Mouse (Mus musculus): ENCODE measurements around the gene Rgl2. TPM values are rescaled to one million over a fixed set of nuclear protein-coding genes. Genes with fewer than 3 reads are reported as not detected.

Gene Rgl2
- polyA plus RNA-seq, 1 experiment from 2014 or later = 43.1 TPM

DNA sequence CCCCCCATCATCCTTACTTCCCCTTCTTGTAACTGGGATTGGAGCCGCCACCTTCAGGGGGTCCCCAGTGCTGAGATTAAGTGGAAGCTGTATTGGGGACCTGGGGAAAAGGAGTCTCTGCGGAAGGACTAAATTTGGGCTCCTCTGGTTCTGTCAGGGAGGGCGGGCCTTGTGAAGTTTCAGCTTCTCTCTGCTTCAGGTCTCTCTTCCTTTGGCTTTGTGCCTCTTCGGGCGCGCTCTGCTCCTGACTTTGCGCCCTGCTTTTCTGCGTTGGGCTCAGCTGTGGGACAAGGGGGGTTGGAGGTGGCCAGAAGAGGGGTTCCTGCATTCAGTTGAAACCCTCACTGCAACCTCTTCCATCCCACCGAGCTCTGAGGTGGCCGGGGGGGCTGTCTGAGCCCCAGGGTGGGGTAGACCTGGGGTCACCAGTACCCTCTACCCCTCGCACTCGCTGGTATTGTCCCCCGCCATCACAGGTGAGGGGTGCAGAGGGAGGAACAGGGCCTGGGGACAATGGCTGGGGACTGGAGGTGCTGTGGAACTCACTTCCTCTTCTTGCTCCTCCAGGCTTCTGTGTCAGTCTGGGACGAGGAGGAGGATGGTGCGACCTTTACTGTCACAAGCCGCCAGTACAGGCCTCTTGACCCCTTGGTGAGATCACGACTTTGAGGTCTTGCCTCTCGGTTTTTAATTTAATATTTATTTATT, 2.0 kb downstream of the Rgl2 start:
- H3K9me3 ChIP-seq (replicated peaks) = no peaks in the 10 kb centered on the region
- peaks cover 41% of the 10 kb centered on the region for H3K4me1 ChIP-seq
- H3K27ac ChIP-seq (replicated peaks) = peak overlapping the region; percentile 93; the same call in 1 of the 2 replicates
- no peaks in the 10 kb centered on the region for H3K27me3 ChIP-seq (ENCODE audit: low read depth, poor library complexity, severe bottlenecking)
- peaks cover 51% of the 10 kb centered on the region for H3K36me3 ChIP-seq
- WGBS = 32% methylated on average over 18 of the region's 18 CpGs
- no peak for DNase-seq (ENCODE audit: low spot score)
- H3K4me3 ChIP-seq = peak overlapping the region; percentile 97

DNA sequence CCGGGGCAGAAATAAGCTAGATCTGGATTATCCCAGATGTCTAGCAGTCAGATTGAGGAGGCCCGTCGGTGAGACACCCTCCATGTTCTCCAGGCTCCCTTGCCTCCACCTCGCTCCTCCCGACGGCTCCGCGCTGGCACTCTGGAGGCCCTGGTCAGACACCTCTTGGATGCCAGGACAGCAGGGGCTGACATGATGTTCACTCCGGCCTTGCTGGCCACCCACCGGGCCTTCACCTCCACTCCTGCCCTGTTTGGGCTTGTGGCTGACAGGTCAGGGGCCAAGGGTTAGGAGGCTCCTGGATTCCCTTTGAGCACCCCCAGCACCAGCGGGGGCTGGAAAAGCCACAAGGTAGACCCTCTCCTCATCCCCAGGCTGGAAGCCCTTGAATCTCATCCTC, 2.6 kb downstream of the Rgl2 start:
- 89% methylated on average over 11 of the region's 11 CpGs for WGBS
- Histone ChIP-seq H3K4me3 (peak overlapping the region; percentile 16; the same call in 1 of the 2 replicates), H3K36me3 (peaks cover 53% of the 10 kb centered on the region), H3K27me3 (ENCODE audit: low read depth, poor library complexity, severe bottlenecking) (no peaks in the 10 kb centered on the region), H3K9me3 (replicated peaks) (no peaks in the 10 kb centered on the region), H3K4me1 (peaks cover 41% of the 10 kb centered on the region), H3K27ac (replicated peaks) (no peak overlapping the region)
- DNase-seq (ENCODE audit: low spot score) = no peak

DNA sequence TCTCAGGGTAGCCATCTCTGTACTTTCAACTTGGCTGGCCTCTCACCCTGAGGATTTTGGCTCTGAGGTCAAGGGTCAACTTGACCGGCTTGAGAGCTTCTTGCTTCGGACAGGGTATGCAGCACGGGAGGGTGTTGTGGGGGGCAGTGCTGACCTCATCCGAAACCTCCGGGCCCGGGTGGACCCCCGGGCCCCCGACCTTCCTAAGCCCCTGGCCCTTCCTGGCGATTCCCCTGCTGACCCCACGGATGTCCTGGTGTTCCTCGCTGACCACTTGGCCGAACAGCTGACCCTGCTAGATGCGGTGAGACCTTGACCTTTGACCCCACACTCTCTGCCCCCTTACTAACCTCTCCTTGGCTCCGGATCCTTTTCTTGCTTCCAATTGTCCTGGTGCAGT, 3.1 kb downstream of the Rgl2 start:
- H3K4me1 ChIP-seq = peaks cover 41% of the 10 kb centered on the region
- DNase-seq (ENCODE audit: low spot score) = no peak
- H3K9me3 ChIP-seq (replicated peaks) = no peaks in the 10 kb centered on the region
- no peaks in the 10 kb centered on the region for H3K27me3 ChIP-seq (ENCODE audit: low read depth, poor library complexity, severe bottlenecking)
- WGBS = 87% methylated on average over 14 of the region's 14 CpGs
- no peak overlapping the region for H3K27ac ChIP-seq (replicated peaks)
- H3K36me3 ChIP-seq = peaks cover 56% of the 10 kb centered on the region
- H3K4me3 ChIP-seq = 0 out of 2 replicates have a peak overlapping the region, but pooled peaks have one; percentile 8

DNA sequence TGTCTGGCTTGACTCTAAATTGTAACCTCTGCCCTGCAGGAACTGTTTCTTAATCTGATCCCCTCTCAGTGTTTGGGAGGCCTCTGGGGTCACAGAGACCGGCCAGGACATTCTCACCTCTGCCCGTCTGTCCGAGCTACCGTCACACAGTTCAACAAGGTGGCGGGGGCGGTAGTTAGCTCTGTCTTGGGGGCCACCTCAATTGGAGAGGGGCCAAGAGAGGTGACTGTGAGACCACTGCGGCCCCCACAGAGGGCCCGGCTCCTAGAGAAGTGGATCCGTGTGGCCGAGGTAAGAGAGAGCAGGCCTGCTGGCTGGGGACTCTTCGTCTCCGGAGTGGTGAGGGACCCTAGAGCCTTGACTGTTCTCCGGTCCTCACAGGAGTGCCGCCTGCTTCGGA, 3.6 kb downstream of the Rgl2 start:
- whole genome bisulfite sequencing = 92% methylated on average over 15 of the region's 15 CpGs
- Histone ChIP-seq H3K27me3 (ENCODE audit: low read depth, poor library complexity, severe bottlenecking) (no peaks in the 10 kb centered on the region), H3K36me3 (peaks cover 58% of the 10 kb centered on the region), H3K4me3 (no peak overlapping the region), H3K4me1 (peaks cover 37% of the 10 kb centered on the region), H3K27ac (replicated peaks) (no peak overlapping the region), H3K9me3 (replicated peaks) (no peaks in the 10 kb centered on the region)
- no peak for DNase-seq (ENCODE audit: low spot score)

DNA sequence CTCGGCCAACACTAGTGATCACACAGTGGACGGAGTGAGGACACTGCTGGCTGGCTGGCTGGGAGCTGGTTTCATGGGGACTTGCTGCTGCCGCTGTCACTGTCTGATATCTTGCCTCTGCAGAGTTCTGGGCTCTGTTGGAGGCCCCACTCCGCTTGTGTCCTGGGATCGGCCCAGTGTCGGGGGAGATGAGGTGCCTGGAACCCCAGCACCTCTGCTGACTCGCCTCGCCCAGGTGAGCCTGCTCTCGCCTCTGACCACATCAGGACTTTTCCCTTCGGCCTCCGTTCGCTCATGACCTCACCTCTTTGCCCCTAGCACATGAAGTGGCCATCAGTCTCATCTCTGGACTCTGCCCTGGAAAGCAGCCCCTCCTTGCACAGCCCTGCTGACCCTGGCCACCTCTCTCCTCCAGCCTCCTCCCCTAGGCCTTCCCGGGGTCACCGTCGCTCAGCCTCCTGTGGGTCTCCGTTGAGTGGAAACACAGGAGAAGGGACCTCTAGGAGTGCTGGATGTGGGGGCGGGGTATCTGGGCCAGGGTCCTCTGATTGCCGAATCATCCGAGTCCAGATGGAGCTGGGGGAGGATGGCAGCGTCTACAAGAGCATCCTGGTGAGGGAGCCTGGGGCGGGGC, 6.2 kb downstream of the Rgl2 start:
- no peaks in the 10 kb centered on the region for H3K9me3 ChIP-seq (replicated peaks)
- peaks cover 29% of the 10 kb centered on the region for H3K4me1 ChIP-seq
- 89% methylated on average over 21 of the region's 21 CpGs for WGBS
- DNase-seq (ENCODE audit: low spot score) = no peak
- no peaks in the 10 kb centered on the region for H3K27me3 ChIP-seq (ENCODE audit: low read depth, poor library complexity, severe bottlenecking)
- peak overlapping the region; percentile 23; the same call in 1 of the 2 replicates for H3K4me3 ChIP-seq
- H3K27ac ChIP-seq (replicated peaks) = no peak overlapping the region
- H3K36me3 ChIP-seq = peaks cover 71% of the 10 kb centered on the region

DNA sequence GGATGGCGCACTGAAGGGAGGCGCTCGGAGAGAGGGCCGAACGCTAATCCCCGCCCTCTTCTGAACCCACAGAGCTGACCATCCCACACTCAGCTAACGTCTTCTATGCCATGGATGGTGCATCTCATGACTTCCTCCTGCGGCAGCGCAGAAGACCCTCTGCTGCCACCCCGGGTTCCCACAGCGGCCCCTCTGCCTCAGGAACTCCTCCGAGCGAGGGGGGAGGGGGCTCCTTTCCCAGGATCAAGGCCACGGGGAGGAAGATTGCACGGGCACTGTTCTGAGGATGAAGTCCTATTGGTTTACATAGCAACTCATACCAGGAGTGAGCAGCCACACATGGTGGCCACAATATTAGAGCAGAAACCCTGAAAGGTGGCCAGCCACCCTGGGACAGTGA, 7.7 kb downstream of the Rgl2 start:
- no peaks in the 10 kb centered on the region for H3K9me3 ChIP-seq (replicated peaks)
- 0 out of 2 replicates have a peak overlapping the region, but pooled peaks have one; percentile 16 for H3K4me3 ChIP-seq
- H3K27ac ChIP-seq (replicated peaks) = no peak overlapping the region
- H3K27me3 ChIP-seq (ENCODE audit: low read depth, poor library complexity, severe bottlenecking) = no peaks in the 10 kb centered on the region
- H3K4me1 ChIP-seq = peaks cover 28% of the 10 kb centered on the region
- peaks cover 72% of the 10 kb centered on the region for H3K36me3 ChIP-seq
- DNase-seq (ENCODE audit: low spot score) = no peak
- WGBS = 86% methylated on average over 15 of the region's 15 CpGs

DNA sequence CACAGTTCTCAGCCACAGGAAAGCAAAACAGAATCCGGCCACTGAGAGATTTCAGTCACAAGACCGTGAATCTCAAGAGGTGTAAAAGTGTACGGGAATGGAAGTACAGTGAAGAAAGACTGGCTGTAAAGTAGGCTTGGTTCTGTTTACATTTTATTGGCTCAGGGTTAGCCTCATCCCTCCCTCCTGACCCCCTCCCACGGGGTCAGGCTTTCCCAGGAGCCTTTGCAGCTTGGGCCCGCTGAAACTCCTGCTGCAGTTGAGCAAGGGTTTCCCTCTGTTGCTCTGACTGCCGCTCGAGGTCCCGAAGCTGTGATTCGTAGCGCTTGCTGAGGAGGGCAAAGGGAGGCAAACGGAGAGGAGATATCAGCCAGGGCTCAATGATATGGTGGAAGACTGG, 9.4 kb downstream of the Rgl2 start:
- Histone ChIP-seq H3K27ac (replicated peaks) (no peak overlapping the region), H3K4me1 (peaks cover 27% of the 10 kb centered on the region), H3K9me3 (replicated peaks) (no peaks in the 10 kb centered on the region), H3K36me3 (peaks cover 72% of the 10 kb centered on the region), H3K27me3 (ENCODE audit: low read depth, poor library complexity, severe bottlenecking) (no peaks in the 10 kb centered on the region), H3K4me3 (peak overlapping the region; percentile 95)
- DNase-seq (ENCODE audit: low spot score) = no peak
- WGBS = 78% methylated on average over 11 of the region's 11 CpGs

DNA sequence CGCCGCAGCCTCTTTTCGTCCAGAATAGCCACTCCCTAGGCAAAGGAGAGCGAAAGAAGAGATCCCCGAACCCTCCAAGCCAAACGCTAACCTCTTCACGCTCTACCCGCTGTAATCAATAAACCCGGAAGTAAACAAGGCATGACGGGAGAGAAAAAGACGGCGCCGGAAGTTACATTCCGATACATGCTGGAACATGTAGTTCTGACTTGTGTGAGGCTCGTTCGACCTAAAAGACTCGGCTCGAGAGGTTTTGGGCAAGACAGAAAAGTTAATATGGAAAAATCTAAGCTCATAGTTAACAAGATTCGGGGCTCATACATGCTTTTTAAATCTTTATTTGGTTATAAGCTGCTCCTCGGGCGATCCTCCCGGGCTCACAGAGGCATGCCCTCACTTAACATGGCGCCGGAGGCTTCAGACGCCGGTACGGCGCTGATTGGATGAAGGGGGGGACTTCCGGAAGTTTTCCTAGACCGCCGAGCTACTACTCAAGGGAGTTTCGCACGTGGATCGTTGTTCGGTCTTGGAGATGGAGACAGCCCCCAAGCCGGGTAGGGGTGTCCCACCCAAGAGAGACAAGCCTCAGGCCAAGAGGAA, 11.0 kb downstream of the Rgl2 start, which contains the start of the genes Pfdn6 and Wdr46:
TSS of gene Pfdn6 (minus strand) at position 138 of the 600 bp plus-strand sequence.
TSS of gene Wdr46 (plus strand) at position 455 of the 600 bp plus-strand sequence.
- Histone ChIP-seq H3K36me3 (peaks cover 72% of the 10 kb centered on the region), H3K27ac (replicated peaks) (peak within 1 kb of the TSS; percentile 89), H3K27me3 (ENCODE audit: low read depth, poor library complexity, severe bottlenecking) (no peaks in the 10 kb centered on the region), H3K4me3 (peak within 1 kb of the TSS; percentile 95), H3K9me3 (replicated peaks) (no peaks in the 10 kb centered on the region), H3K4me1 (peaks cover 27% of the 10 kb centered on the region)
- peak; percentile 88 for DNase-seq (ENCODE audit: low spot score)
- WGBS = under 1% methylated on average over 36 of the region's 36 CpGs

DNA sequence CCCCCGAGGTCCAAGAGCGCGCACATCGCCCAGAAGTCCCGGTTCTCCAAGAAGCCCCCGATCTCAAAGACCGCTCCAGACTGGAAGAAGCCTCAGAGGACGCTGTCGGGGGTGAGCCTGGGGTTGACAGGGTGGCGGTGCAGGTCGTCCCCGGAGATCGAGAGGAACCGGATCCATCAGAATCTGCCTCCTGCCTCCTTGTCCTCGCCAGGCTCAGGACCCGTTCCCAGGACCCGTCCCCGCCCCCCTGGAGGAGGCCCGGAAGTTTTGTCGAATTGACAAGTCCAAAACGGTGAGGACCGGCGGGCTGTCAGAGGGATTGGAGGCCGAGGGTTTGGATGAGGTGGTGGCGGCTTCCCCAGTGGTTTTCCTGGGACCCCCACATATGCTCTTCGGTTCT, 11.6 kb downstream of the Rgl2 start:
- peaks cover 72% of the 10 kb centered on the region for H3K36me3 ChIP-seq
- no peaks in the 10 kb centered on the region for H3K27me3 ChIP-seq (ENCODE audit: low read depth, poor library complexity, severe bottlenecking)
- peaks cover 27% of the 10 kb centered on the region for H3K4me1 ChIP-seq
- H3K9me3 ChIP-seq (replicated peaks) = no peaks in the 10 kb centered on the region
- WGBS = 3% methylated on average over 26 of the region's 26 CpGs
- peak overlapping the region; percentile 95 for H3K4me3 ChIP-seq
- no peak for DNase-seq (ENCODE audit: low spot score)
- peak overlapping the region; percentile 89 for H3K27ac ChIP-seq (replicated peaks)

DNA sequence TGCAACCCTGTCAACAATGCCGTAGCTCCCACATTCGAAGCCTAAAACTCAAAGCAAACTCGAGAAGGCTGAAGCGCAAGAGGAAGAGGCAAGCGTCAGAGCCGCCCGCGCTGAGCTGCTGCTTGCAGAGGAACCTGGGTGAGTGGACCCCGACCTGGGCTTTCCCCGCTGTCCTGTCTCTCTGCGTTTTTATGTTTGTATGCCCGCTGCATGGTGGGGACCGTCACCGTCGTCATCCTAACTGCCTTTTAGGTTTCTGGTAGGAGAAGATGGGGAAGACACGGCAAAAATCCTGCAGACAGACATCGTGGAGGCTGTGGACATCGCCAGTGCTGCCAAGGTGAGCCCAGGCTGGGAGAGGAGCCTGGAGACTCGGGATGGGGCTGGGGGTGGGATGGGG, 12.0 kb downstream of the Rgl2 start:
- Histone ChIP-seq H3K36me3 (peaks cover 72% of the 10 kb centered on the region), H3K27me3 (ENCODE audit: low read depth, poor library complexity, severe bottlenecking) (no peaks in the 10 kb centered on the region), H3K4me1 (peaks cover 27% of the 10 kb centered on the region), H3K9me3 (replicated peaks) (no peaks in the 10 kb centered on the region), H3K4me3 (peak overlapping the region; percentile 95), H3K27ac (replicated peaks) (no peak overlapping the region; the same call in 1 of the 2 replicates)
- whole genome bisulfite sequencing = 62% methylated on average over 19 of the region's 19 CpGs
- no peak for DNase-seq (ENCODE audit: low spot score)

DNA sequence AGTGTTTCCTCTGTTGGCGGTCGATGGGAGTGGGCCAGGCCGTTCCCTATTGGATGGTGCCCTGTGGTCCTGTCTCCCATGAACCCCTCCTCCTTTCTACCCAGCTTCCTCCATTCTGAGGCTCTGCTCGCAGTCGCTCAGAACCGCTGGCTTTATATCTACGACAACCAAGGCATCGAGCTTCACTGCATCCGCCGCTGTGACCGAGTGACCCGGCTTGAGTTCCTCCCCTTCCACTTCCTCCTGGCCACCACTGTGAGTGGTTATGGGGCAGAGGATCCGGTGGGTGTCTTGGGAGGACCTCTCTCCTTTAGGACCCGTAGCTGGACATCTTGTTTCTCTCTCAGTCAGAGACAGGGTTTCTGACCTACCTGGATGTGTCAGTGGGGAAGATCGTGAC, 14.1 kb downstream of the Rgl2 start:
- Histone ChIP-seq H3K27ac (replicated peaks) (no peak overlapping the region), H3K9me3 (replicated peaks) (no peaks in the 10 kb centered on the region), H3K4me1 (peaks cover 27% of the 10 kb centered on the region), H3K36me3 (peaks cover 70% of the 10 kb centered on the region), H3K27me3 (ENCODE audit: low read depth, poor library complexity, severe bottlenecking) (no peaks in the 10 kb centered on the region), H3K4me3 (0 out of 2 replicates have a peak overlapping the region, but pooled peaks have one; percentile 24)
- 94% methylated on average over 15 of the region's 15 CpGs for WGBS
- DNase-seq (ENCODE audit: low spot score) = no peak

DNA sequence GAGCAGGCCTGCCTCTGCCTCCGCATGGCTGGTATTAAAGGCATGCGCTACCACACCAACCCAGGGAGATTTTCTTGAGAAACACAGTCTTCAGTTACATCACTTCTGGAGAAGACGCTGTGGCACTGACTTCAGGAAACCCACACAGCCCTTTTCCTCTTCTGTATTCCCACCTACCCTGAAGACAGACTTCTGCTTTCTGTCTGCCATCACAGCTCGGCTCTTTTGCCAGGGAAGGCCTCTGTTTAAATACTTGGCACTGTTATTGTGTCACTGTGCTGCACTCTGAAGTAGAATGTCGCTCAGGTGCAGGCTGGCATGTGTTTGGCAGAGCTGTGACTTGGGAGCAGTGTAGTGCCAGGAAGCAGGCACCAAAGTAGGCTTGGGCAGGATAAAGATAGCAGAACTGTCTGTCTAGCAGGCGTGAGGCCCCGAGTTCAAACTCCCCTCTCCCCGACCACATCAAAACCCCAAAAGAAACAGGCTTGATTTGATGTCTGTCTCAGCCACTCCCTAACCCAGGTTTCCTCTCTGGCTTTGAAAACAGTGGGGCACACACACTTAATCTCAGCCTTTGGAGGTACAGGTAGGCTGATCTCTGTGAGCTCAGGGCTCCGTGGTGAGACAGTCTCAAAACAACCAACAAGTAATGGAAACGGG, 18.2 kb downstream of the Rgl2 start:
- Histone ChIP-seq H3K4me3 (no peak overlapping the region), H3K27ac (replicated peaks) (no peak overlapping the region), H3K36me3 (peaks cover 91% of the 10 kb centered on the region), H3K4me1 (peaks cover 32% of the 10 kb centered on the region), H3K27me3 (ENCODE audit: low read depth, poor library complexity, severe bottlenecking) (no peaks in the 10 kb centered on the region), H3K9me3 (replicated peaks) (no peaks in the 10 kb centered on the region)
- no peak for DNase-seq (ENCODE audit: low spot score)
- WGBS = 93% methylated on average over 10 of the region's 10 CpGs
